Mouse (Mus musculus): ENCODE data around the gene Sipa1l1. TPM values are rescaled to one million over a fixed set of nuclear protein-coding genes. Genes with fewer than 3 reads are reported as not detected.

Gene Sipa1l1
- total and polyA plus RNA-seq, 3 experiments, result 13.6 to 36.7 (median 23.6) TPM

DNA sequence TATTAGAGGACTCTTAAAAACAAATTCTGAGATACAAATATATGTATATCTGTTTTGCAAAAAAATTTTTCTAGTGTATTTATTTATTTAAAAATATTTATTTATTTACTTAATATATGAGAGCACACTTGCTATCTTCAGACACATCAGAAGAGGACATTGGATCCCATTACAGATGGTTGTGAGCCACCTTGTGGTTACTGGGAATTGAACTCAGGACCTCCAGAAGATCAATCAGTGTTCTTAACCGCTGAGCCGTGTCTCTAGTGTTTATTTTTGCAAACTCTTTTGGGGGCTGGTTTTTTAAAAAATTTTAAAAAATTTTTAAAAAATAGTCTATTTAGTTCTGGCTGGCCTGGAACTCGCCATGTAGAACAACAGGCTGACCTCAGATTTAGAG is 104.4 kb downstream of the Sipa1l1 start:
- H3K36me3 ChIP-seq (replicated peaks in 1 of 2; ENCODE audit: control insufficient read depth in 1 of 2, insufficient read depth in 1 of 2, low read length in 1 of 2), result peaks cover 0 to 20% of the 10 kb centered on the region in 2 experiments
- in situ Hi-C loops (cut with MboI; ENCODE audit: low pct_ligation_motif_present, low pct_unique_long_range_greater_than_20kb, low sequenced_read_pairs), result loop anchor here (25.0 kb wide), 1 partner anchor 286 kb away; no protein-coding TSS in a partner anchor
- dilution Hi-C loops (cut with MboI; ENCODE audit: extremely low pct_ligation_motif_present, extremely low pct_unique_long_range_greater_than_20kb, low sequenced_read_pairs), result no loop called here

GRCm38 (mm10) chr12:82274576-82274975 is 105.5 kb downstream of the Sipa1l1 start:
- peaks cover 0 to 19% of the 10 kb centered on the region in 2 experiments for H3K36me3 ChIP-seq (replicated peaks in 1 of 2; ENCODE audit: control insufficient read depth in 1 of 2, insufficient read depth in 1 of 2, low read length in 1 of 2)
- TF ChIP-seq TCF12 (IDR thresholded peaks at IDR 0.05; ENCODE audit: low read depth, low read length) (0 out of 2 replicates have a peak, but pooled peaks have one; percentile 15), MYC (IDR thresholded peaks at IDR 0.05; ENCODE audit: low read depth, low read length) (no peak), CTCF (conservative IDR thresholded peaks at IDR 0.05 in 1 of 2, IDR thresholded peaks at IDR 0.05 in 1 of 2; ENCODE audit: low read depth in 2 of 2, low read length in 2 of 2) (peak in 1 of 2 experiments; percentile 58; a peak in 2 of 4 replicates), PAX5 (IDR thresholded peaks at IDR 0.05; ENCODE audit: low read length) (no peak), RAD21 (IDR thresholded peaks at IDR 0.05; ENCODE audit: low read depth, low read length) (peak; percentile 50), EP300 (IDR thresholded peaks at IDR 0.05; ENCODE audit: low read length) (0 out of 2 replicates have a peak, but pooled peaks have one; percentile 8), ZC3H11A (IDR thresholded peaks at IDR 0.05; ENCODE audit: low read depth, low read length) (peak; percentile 20; the same call in 1 of the 2 replicates), MXI1 (IDR thresholded peaks at IDR 0.05; ENCODE audit: low read depth, low read length) (no peak), IRF4 (IDR thresholded peaks at IDR 0.05; ENCODE audit: low read depth, low read length) (peak; percentile 64), SMC3 (IDR thresholded peaks at IDR 0.05; ENCODE audit: low read depth, low read length) (peak; percentile 60)

More for the DNA sequence above, 104.4 kb downstream of the Sipa1l1 start:
- H3K27ac ChIP-seq (ENCODE audit: insufficient read depth, low read depth), result no peak overlapping the region
- DNase-seq (ENCODE audit: extremely low read depth), result no peak
- H3K9ac ChIP-seq (ENCODE audit: insufficient read depth, low read depth), result no peak overlapping the region
- no peak overlapping the region for H3K4me2 ChIP-seq (ENCODE audit: insufficient read depth, low read depth, poor library complexity, severe bottlenecking)
- no peaks in the 10 kb centered on the region for H3K9me3 ChIP-seq (replicated peaks; ENCODE audit: low read length)
- H3K27me3 ChIP-seq (replicated peaks), result no peaks in the 10 kb centered on the region
- peaks cover 0 to 23% of the 10 kb centered on the region in 2 experiments; a peak in 2 of 4 replicates for H3K4me1 ChIP-seq (ENCODE audit: control insufficient read depth in 1 of 2, insufficient read depth in 2 of 2)
- H3K79me2 ChIP-seq (replicated peaks; ENCODE audit: control insufficient read depth, extremely low read depth, insufficient read depth, poor library complexity, severe bottlenecking), result no peaks in the 10 kb centered on the region
- TF ChIP-seq MAX (IDR thresholded peaks at IDR 0.05; ENCODE audit: low read length) (no peak), SMC3 (IDR thresholded peaks at IDR 0.05; ENCODE audit: low read depth, low read length) (peak; percentile 46), GABPA (IDR thresholded peaks at IDR 0.05; ENCODE audit: insufficient replicate concordance, low read depth, low read length) (no peak), SIN3A (IDR thresholded peaks at IDR 0.05; ENCODE audit: low read length) (no peak), ZMIZ1 (IDR thresholded peaks at IDR 0.05; ENCODE audit: low read depth, low read length) (no peak), JUND (conservative IDR thresholded peaks at IDR 0.05; ENCODE audit: low read depth, low read length) (no peak), ELF1 (IDR thresholded peaks at IDR 0.05; ENCODE audit: low read depth, low read length) (no peak), CTCF (conservative IDR thresholded peaks at IDR 0.05 in 1 of 2, IDR thresholded peaks at IDR 0.05 in 1 of 2; ENCODE audit: low read depth in 2 of 2, low read length in 2 of 2) (peak in 1 of 2 experiments; percentile 50; a peak in 2 of 4 replicates), MAZ (IDR thresholded peaks at IDR 0.05; ENCODE audit: low read depth, low read length) (no peak), RAD21 (IDR thresholded peaks at IDR 0.05; ENCODE audit: low read depth, low read length) (peak; percentile 39)
- H3K4me3 ChIP-seq (replicated peaks in 1 of 3; ENCODE audit: low read depth in 2 of 3, low read length in 2 of 3, poor library complexity in 1 of 3), result no peak overlapping the region

More at GRCm38 (mm10) chr12:82274576-82274975, 105.5 kb downstream of the Sipa1l1 start:
- in situ Hi-C loops (cut with MboI; ENCODE audit: low pct_ligation_motif_present, low pct_unique_long_range_greater_than_20kb, low sequenced_read_pairs), result loop anchor here (25.0 kb wide), 1 partner anchor 287 kb away; no protein-coding TSS in a partner anchor
- no peaks in the 10 kb centered on the region for H3K27me3 ChIP-seq (replicated peaks)
- H3K4me1 ChIP-seq (ENCODE audit: control insufficient read depth in 1 of 2, insufficient read depth in 2 of 2), result peaks cover 0 to 23% of the 10 kb centered on the region in 2 experiments; a peak in 2 of 4 replicates
- H3K9ac ChIP-seq (ENCODE audit: insufficient read depth, low read depth), result no peak overlapping the region
- dilution Hi-C loops (cut with MboI; ENCODE audit: extremely low pct_ligation_motif_present, extremely low pct_unique_long_range_greater_than_20kb, low sequenced_read_pairs), result no loop called here
- H3K79me2 ChIP-seq (replicated peaks; ENCODE audit: control insufficient read depth, extremely low read depth, insufficient read depth, poor library complexity, severe bottlenecking), result no peaks in the 10 kb centered on the region
- H3K4me3 ChIP-seq (replicated peaks in 1 of 3; ENCODE audit: low read depth in 2 of 3, low read length in 2 of 3, poor library complexity in 1 of 3), result no peak overlapping the region
- H3K4me2 ChIP-seq (ENCODE audit: insufficient read depth, low read depth, poor library complexity, severe bottlenecking), result no peak overlapping the region
- H3K27ac ChIP-seq (ENCODE audit: insufficient read depth, low read depth), result no peak overlapping the region
- no peak for DNase-seq (ENCODE audit: extremely low read depth)
- H3K9me3 ChIP-seq (replicated peaks; ENCODE audit: low read length), result no peaks in the 10 kb centered on the region
